Mouse (Mus musculus) v-Abl transformed pro-B cells (cell line): ENCODE results near the gene Rasgrp2.

ENCODE experiments used
- in situ Hi-C, 2 experiments: fragments of 400-800 bp; cut with MboI; formaldehyde crosslinking; loops; one replicate each; pipeline ENCODE4 v1.15.1; 2025; ENCODE audit not compliant: unreplicated experiment in 2 of 2

The Rasgrp2 gene

GRCm38 (mm10) chr19:6381238-6381637, 17.9 kb upstream of the Rasgrp2 start:
- in situ Hi-C loops: no loop called here

GRCm38 (mm10) chr19:6382323-6382924, 16.7 kb upstream of the Rasgrp2 start:
- in situ Hi-C loops: no loop called here

- in situ Hi-C loops: no loop called here
These were observed 15.7 kb upstream of the Rasgrp2 start for GRCm38 (mm10) chr19:6383470-6383869.

- in situ Hi-C loops: no loop called here
These were observed 15.0 kb upstream of the Rasgrp2 start, which contains the start of gene Pygm for GRCm38 (mm10) chr19:6384128-6384527. Pygm (plus strand) TSS chr19:6384399.

GRCm38 (mm10) chr19:6384954-6385353, 14.2 kb upstream of the Rasgrp2 start:
- in situ Hi-C loops: no loop called here

- in situ Hi-C loops: no loop called here
These were observed 13.7 kb upstream of the Rasgrp2 start for GRCm38 (mm10) chr19:6385419-6385818.

- in situ Hi-C loops: no loop called here
These were observed 13.3 kb upstream of the Rasgrp2 start for GRCm38 (mm10) chr19:6385821-6386220.

GRCm38 (mm10) chr19:6386234-6386633, 12.9 kb upstream of the Rasgrp2 start:
- in situ Hi-C loops: no loop called here

- in situ Hi-C loops: no loop called here
These were observed 11.1 kb upstream of the Rasgrp2 start for GRCm38 (mm10) chr19:6388006-6388405.

GRCm38 (mm10) chr19:6389803-6390202, 9.3 kb upstream of the Rasgrp2 start:
- in situ Hi-C loops: no loop called here

- in situ Hi-C loops: no loop called here
These were observed 8.9 kb upstream of the Rasgrp2 start for GRCm38 (mm10) chr19:6390251-6390650.

- in situ Hi-C loops: no loop called here
These were observed 6.3 kb upstream of the Rasgrp2 start for GRCm38 (mm10) chr19:6392743-6393393.

GRCm38 (mm10) chr19:6393637-6394036, 5.5 kb upstream of the Rasgrp2 start:
- in situ Hi-C loops: no loop called here

GRCm38 (mm10) chr19:6396237-6396636, 2.9 kb upstream of the Rasgrp2 start:
- in situ Hi-C loops: no loop called here

GRCm38 (mm10) chr19:6397582-6398249, 1.4 kb upstream of the Rasgrp2 start:
- in situ Hi-C loops: no loop called here

GRCm38 (mm10) chr19:6398447-6399284, 474 bp upstream of the Rasgrp2 start:
- in situ Hi-C loops: no loop called here

GRCm38 (mm10) chr19:6400096-6401086, 1.3 kb downstream of the Rasgrp2 start:
- in situ Hi-C loops: loop anchor here in 1 of 2 experiments (5.0 to 10.0 kb wide), 2 partner anchors 33 to 54 kb away; no protein-coding TSS in a partner anchor

- in situ Hi-C loops: loop anchor here in 1 of 2 experiments (5.0 to 10.0 kb wide), 2 partner anchors 34 to 54 kb away; no protein-coding TSS in a partner anchor
These were observed 2.1 kb downstream of the Rasgrp2 start for GRCm38 (mm10) chr19:6401131-6401815.

- in situ Hi-C loops: loop anchor here in 1 of 2 experiments (5.0 to 10.0 kb wide), 2 partner anchors 35 to 53 kb away; no protein-coding TSS in a partner anchor
These were observed 2.8 kb downstream of the Rasgrp2 start for GRCm38 (mm10) chr19:6401951-6402350.
